Mouse (Mus musculus) layer of hippocampus, adult 2 months (tissue): ENCODE measurements around the gene Fam187a. TPM values are rescaled to one million over a fixed set of nuclear protein-coding genes. Genes with fewer than 3 reads are reported as not detected.

Experiments
- DNase-seq, 2 experiments: peaks; one replicate each; pipeline ENCODE4 v3.0.0; 2022; ENCODE audit warnings: low spot score in 2 of 2
- H3K27ac ChIP-seq: fragments of 200-600 bp; 2 replicates; pipeline ENCODE4 v1.8.1; 2022
- H3K4me3 ChIP-seq: fragments of 200-600 bp; 2 replicates; pipeline ENCODE4 v1.8.1; 2022; ENCODE audit warnings: mild to moderate bottlenecking
- CTCF ChIP-seq: fragments of 200-600 bp; conservative IDR thresholded peaks from 2 replicates; pipeline ENCODE4 v1.8.1; 2022; ENCODE audit warnings: antibody characterized with exemption, mild to moderate bottlenecking, moderate library complexity
- total RNA-seq, 2 experiments: library from RNA; stranded (reverse); gene quantifications; 2 replicates each; pipeline ENCODE4 v1.2.3; 2021

Gene Fam187a
- total RNA-seq, 2 experiments from 2014 or later = 0.37 TPM; not detected in 1

DNA sequence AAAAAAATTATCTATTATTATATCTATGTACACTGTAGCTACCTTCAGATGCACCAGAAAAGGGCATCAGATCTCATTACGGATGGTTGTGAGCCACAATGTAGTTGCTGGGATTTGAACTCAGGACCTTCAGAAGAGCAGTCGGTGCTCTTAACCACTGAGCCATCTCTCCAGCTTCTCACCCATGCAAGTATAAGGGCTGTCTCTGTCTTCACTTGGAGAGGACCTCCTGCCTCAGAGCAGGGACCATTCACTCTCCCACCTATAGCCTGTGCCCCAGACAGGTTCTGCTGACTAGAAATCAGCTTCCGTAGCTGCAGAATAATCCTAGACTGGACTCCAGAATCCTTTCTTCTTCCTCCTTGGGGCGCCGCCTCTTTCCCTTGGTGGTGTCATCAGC is 17.1 kb downstream of the Fam187a start:
- TF ChIP-seq CTCF = no peak
- Histone ChIP-seq H3K4me3 (no peak overlapping the region), H3K27ac (no peak overlapping the region)
- DNase-seq = no peak

DNA sequence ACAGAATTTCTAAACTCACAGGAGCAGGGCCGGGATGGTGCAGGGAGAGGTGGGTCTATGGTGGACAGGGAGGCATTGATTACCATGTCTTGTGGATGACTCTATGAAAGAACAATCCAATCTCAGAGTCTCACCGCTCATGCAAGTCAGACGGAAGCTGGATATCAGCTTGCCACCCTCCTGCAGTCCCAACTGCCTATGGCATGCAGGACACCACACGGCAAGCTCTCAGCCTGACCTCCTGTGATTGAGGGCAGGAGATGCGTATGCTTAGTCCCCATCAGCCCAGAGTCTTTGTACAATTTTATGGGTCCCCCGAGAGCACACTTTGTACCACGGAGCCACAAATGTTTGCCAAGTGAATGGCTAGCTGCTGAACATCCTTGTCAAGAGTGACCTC is 18.7 kb downstream of the Fam187a start:
- Histone ChIP-seq H3K4me3 (no peak overlapping the region), H3K27ac (no peak overlapping the region)
- no peak for TF ChIP-seq CTCF
- no peak for DNase-seq

DNA sequence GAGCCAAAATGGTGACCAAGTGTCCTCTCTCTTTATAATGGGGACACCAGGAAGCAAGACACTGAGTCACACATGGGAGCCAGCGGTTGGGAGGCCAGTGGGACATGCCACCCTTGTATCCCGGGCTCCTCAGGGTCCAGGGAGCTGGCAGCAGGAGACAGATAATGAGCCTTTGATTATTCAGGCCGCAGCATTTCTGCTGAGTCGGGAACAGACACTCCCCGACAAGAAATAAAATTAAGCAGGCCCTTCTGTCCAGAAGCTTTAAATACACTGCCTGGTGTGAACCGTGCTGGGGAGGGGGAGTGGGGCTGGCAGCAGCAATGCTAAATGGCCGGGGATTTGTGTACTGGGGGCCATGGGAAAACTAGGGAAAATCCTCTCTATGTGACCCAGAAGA is 26.4 kb downstream of the Fam187a start:
- no peak for TF ChIP-seq CTCF
- DNase-seq = no peak
- Histone ChIP-seq H3K27ac (no peak overlapping the region), H3K4me3 (no peak overlapping the region)

DNA sequence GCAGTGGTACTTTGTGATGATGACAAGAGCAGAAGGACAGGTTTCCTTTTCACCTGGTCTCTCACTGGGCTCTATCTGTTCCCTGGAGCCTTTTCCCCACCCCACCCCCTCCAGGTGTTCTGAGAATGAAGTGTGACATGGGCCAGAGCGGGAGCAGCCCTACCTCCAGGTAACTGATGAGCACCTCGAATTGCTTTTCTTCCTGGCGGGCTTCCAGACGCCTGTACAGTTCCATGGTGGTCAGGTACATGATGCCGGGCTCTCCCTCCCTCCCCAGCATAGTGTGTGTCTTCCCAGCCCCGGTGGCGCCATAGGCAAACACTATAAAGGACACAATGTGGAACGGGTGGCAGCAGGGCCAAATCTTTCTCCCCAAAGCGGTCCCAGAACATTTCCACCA is 30.4 kb downstream of the Fam187a start:
- H3K27ac ChIP-seq = no peak overlapping the region
- no peak overlapping the region for H3K4me3 ChIP-seq
- DNase-seq = no peak
- no peak for TF ChIP-seq CTCF

DNA sequence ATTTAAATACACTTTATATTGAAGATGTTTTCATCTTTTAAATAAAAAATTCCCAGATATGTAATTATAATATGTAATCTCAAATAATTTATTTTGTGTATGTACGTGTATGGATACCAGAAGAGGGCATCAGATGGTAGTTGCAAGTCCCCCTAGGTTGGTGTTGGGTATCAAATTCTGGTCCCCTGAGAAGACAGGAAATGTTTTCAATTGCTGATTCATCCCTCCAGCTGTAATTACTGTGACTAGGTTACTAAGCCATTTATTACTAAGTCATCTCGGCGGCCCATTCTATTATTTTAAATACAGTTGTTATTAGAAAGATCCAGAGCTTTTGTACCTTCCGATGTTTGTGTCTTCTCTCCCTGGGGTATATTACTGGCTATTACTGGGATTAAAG is 33.1 kb downstream of the Fam187a start:
- H3K4me3 ChIP-seq = no peak overlapping the region
- TF ChIP-seq CTCF = no peak
- H3K27ac ChIP-seq = no peak overlapping the region
- DNase-seq = no peak

DNA sequence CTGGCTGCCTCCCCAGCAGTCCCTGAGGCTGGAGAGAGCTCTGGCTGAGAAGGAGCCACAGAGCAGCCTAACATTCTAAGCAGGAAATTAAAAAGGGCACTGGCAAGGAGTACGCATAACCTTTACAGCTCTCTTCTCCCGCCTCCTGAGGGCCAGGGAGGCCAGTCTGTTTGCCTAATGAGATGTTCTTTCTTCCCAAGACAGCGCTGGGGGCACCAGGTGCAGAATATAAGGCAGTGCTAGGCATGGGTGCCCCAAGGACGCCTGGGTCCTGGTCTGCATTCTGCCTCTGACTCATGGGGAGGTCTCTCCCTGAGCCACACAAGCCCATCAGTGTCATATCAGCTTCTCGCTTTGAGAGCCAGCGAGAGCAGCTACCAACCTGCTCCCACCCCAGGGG is 36.5 kb downstream of the Fam187a start:
- no peak for TF ChIP-seq CTCF
- Histone ChIP-seq H3K4me3 (no peak overlapping the region), H3K27ac (no peak overlapping the region)
- no peak for DNase-seq

DNA sequence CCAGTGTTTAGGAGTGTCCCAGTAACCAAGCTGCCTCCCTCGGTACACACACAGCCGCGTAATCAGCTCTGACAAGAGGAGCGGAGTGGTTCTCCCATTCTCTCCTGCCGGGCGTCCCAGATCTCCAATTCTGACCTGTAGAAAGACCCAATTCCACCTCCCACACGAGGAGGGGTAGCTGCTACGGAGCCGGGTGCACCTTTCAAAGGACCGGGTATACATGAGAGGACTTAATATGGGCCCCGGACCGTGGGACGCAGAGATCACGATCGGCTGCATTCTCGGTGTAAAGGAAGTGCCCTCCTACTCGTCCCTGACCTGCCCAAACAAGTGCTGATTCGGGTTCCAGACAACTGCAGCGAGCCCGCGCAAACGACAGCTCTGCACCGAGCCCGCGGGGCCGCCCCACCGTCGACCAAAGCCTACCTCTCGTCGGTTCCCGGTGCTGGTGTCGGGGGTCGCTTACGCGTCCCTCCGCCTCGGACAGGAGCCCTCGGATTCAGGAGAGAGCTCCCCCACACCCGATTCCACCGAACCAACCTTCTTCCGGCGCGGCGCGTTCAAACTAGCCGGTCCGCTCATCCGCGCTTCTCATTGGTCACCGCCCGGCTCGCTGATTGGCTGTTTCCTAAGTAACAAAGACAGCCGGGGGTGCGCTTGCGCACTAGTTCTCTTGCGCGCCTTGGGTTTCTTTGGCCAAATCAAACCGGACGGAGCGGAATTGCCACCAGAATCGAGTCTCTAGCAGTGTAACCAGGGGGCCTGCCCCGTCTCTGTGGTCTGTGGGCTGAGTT is 39.8 kb downstream of the Fam187a start, which contains the start of gene Kif18b:
TSS of gene Kif18b (minus strand) at position 568 of the 794 bp plus-strand sequence.
- no peak for TF ChIP-seq CTCF
- Histone ChIP-seq H3K27ac (peak within 1 kb of the TSS; percentile 77), H3K4me3 (peak within 1 kb of the TSS; percentile 67)
- peak; percentile 89 to 93 for DNase-seq

DNA sequence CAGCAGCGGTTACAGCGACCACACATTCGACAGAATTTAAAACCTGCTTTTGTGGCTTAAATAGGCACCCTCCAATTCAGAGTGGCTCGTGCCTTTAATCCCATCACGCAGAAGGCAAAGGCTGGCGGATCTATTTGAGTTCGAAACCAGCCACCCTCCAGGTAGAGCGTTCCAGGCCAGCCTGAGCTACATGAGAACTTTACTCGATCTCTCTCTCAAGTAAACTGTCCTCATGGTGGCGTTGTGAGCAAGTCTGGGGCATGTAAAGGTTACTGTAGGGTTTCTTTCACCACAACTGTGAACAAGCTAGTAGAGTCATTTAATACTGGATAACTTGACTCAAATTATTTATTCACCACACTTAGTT is 40.4 kb downstream of the Fam187a start:
- Histone ChIP-seq H3K27ac (peak overlapping the region; percentile 77), H3K4me3 (peak overlapping the region; percentile 67)
- no peak for DNase-seq
- peak; percentile 60 for TF ChIP-seq CTCF

DNA sequence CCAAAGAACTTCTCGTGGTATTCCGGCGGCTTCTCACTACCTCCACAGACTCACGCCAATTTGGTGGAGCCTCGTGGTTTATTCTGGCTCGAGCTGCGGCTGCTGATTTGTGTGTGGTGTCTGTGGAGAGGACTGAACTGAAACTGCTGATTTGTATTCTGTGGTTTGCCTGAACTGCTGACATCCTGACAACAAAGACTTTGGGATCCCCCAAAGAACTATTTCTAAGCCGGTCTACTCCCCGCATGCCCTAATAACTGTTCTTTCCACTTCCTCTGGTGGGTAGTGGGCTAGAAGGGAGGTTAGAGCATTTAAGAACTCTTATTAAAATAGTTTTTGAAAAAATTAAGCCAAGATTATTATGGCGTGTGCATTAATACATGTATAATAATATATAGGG is 45.7 kb downstream of the Fam187a start:
- no peak for DNase-seq
- Histone ChIP-seq H3K27ac (no peak overlapping the region), H3K4me3 (no peak overlapping the region)
- TF ChIP-seq CTCF = no peak

DNA sequence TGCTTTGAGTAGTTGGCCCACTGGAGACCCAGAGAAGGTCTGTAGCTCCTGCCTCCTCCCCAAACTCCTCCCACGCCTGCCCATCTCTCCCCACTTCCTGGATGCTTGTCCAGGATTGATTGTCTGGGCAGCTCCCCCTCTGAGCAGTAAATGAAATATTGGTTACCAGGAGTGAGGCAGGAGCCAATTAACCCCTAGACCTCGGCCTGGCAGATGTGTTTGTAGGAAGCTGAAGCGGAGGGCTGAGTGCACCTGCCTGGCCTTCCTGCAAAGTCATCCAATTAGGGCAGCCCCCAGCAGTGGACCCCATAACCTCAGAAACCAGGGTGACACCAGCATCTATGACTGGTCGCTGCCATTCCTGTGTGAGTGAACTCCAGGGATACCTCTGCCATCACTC is 51.3 kb downstream of the Fam187a start:
- TF ChIP-seq CTCF = no peak
- Histone ChIP-seq H3K27ac (no peak overlapping the region), H3K4me3 (no peak overlapping the region)
- no peak for DNase-seq

Other genes starting within 250 kb of the Fam187a start
- not detected for gene Meioc, start 221.5 kb upstream of the Fam187a start, total RNA-seq
- gene Ccdc43, start 187.4 kb upstream of the Fam187a start, total RNA-seq = 10 to 100 TPM; 33.5 to 44.7 TPM
- 100 to 1,000 TPM; 192 to 212 TPM for gene Adam11, start 123.7 kb upstream of the Fam187a start, total RNA-seq
- 1 to 10 TPM; 4.7 TPM for gene Gjc1, start 65.5 kb upstream of the Fam187a start, total RNA-seq
- gene Higd1b, start 49.3 kb upstream of the Fam187a start, total RNA-seq = 1 to 10 TPM; 3.5 to 4.5 TPM
- gene Eftud2, start 4.2 kb upstream of the Fam187a start, total RNA-seq = 100 to 1,000 TPM; 129 to 139 TPM
- 1 to 10 TPM; 1.5 to 3.0 TPM for gene Ccdc103, start 4.0 kb upstream of the Fam187a start, total RNA-seq
- gene Gfap, start 15.7 kb downstream of the Fam187a start, total RNA-seq = 100 to 1,000 TPM; 332 to 341 TPM
- under 1 TPM; 0.27 to 0.74 TPM for gene Kif18b, start 40.0 kb downstream of the Fam187a start, total RNA-seq
- gene C1ql1, start 61.5 kb downstream of the Fam187a start, total RNA-seq = 10 to 100 TPM; 17.5 to 18.5 TPM
- gene Nmt1, start 143.0 kb downstream of the Fam187a start, total RNA-seq = 100 to 1,000 TPM; 169 to 173 TPM
- 10 to 100 TPM; 77.1 to 80.3 TPM for gene Dcakd, start 143.2 kb downstream of the Fam187a start, total RNA-seq
- gene Plcd3, start 216.5 kb downstream of the Fam187a start, total RNA-seq = 10 to 100 TPM in 1 of 2 experiments, 1 to 10 TPM in 1; 9.3 to 10.2 TPM
- gene Acbd4, start 216.5 kb downstream of the Fam187a start, total RNA-seq = 10 to 100 TPM; 87.1 to 91.0 TPM
- gene Hexim1, start 231.1 kb downstream of the Fam187a start, total RNA-seq = 10 to 100 TPM; 48.5 to 50.8 TPM
- gene Hexim2, start 247.3 kb downstream of the Fam187a start, total RNA-seq = 10 to 100 TPM in 1 of 2 experiments, 1 to 10 TPM in 1; 9.7 to 16.0 TPM